Mouse (Mus musculus): ENCODE measurements at regions not wholly inside any gene's neighbourhood (a gene's known extent, or its start where the extent isn't known, plus 50 kb on each side); places are given as distances from the start of the nearest gene placed in this dataset.

DNA sequence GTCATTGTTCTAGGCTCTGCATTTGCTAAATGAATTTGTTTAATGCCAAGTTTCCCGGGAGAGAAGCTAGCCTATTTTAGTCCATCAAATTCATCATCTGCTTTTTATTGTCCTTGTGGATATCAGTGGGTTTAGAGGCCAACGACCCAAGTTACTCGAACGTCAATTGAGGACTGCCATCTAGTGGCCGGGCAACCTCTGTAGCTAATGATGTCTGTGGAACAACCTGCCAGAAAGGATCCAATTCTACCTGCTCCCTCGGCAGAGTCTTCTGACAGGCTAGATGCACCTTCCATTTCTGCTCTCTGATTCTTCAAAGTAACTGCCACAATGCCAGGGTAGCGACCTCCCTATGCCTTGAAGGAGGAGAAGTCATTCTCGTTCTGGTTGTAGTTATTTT is 232.1 kb upstream of the Cxcr4 start:
- DNase-seq = peak; percentile 39

DNA sequence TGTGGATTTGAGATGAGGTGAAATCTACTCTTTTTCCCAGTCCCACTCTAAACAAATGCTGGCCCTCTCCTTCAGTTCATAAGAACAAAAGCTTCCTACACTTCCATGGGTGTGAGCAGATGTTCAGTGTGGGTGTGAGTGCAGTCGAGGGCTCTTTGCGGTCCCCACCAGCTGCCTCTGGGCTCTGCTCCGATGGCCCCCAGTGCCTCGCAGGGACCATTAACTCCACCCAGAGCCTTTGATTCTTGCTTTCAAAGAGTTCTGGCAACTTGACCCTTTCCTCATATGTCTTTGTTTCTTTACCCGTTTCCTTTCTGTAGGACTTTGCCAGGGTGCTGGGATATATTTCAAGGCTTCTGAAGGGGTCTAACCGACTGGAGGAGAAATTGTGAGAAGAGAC is 229.9 kb upstream of the Cxcr4 start:
- no peak for DNase-seq

DNA sequence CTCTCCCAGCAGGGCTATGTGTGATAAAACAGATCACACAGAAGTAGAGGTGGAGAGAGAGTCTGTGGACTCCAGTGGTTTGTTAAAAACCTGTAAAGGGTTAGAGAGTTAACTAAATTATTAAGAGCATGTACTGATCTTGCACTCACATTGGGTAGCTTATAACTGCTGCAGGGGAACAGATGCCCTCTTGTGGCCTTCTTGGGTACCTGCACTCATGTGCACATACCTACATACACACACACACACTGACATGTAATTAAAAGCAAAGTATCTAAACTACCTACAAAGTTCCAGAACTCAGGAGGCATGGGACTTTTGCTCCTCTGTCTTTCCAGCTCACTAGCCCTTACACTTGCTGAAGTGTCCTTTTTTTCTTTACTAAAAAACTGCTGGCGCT is 228.4 kb upstream of the Cxcr4 start:
- no peak for DNase-seq

DNA sequence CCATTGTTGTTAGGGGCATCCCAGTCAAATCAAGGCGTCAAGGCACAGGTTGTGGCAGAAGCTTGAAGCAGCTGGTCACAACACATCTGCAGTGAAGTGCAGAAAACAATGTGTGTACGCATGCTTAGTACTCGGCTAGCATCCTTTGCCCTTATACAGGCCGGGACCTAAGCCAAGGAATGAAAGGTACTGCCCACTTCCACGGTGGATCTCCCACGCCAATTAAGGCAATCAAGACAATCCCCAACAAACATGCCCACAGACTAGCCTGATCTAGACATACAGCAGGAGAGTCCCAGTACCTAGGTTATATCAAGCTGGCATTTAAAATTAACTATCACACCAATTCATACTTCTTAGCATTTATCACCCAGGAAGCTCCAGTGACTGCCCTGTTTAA is 227.5 kb upstream of the Cxcr4 start:
- DNase-seq = no peak

DNA sequence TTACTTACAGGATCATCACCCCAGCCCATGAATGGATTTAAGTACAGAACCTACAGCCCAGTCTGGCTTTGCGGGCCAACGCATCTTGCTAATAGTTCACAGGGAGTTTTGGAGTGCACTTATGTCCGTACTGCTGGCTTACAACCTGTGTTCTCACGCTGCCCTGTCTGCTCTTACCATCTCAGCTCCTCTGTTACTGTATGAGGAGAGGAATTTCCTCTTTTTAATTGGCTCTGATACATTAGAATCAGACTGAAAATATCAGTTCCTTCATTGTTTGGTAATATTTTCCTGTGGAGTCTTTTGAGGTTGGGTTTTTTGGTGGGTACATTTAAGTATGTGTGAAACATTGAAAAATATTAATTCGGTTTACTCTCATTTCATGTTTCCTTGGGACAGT is 221.3 kb upstream of the Cxcr4 start:
- no peak for DNase-seq

DNA sequence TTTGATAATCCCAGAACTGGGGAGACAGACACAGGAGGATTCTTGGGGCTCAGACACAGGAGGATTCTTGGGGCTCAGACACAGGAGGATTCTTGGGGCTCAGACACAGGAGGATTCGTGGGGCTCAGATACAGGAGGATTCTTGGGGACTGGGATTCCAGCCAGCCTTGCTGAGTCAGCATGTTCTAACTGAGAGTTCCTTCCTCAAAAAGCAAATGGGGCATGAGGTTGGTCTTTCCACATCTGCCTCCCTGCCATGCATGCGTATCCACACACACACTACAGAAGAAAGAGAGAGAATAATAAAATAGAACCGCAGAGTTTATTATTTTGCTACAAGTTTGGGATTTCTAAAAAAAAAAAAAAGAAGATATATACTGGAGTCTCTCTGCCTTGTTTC is 218.8 kb upstream of the Cxcr4 start:
- DNase-seq = no peak

DNA sequence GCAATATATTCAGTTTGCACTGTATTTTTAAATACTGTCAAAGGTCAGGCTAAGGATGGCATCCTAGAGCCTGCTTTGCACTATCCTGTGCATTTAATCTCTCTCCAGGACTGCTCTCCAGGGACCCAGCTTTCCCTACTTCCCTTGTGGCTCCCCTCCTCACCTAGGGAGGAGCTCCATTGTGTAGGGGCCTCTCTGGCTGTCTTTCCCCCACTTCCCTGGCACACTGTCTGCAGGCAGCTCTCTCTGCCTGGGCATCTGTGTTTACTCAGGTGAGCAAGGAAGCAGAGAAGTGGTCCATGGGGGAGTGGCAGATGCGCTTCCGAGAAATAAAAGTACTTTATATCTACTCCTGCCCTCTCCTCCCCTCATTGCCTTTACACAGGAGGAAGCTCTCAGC is 218.0 kb upstream of the Cxcr4 start:
- DNase-seq = no peak

DNA sequence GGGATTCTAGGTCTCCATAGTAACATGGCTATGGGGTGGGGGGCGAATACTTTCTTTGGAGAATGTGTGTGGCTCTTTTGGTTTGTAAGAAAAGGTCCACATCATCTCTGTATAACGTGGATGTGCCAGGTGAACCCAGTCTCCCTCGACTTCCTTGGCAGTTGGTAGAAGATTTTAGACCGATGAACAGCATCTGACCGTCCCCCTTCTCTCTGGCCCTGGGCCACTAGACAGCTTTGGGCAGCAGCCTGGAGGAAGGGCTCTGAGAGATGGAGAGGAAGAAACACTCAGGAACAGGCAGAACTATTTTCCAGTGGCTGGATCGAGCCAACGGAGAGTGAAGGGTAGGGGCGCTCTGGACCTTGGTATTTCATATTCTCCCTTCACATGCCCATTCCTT is 217.5 kb upstream of the Cxcr4 start:
- DNase-seq = no peak

DNA sequence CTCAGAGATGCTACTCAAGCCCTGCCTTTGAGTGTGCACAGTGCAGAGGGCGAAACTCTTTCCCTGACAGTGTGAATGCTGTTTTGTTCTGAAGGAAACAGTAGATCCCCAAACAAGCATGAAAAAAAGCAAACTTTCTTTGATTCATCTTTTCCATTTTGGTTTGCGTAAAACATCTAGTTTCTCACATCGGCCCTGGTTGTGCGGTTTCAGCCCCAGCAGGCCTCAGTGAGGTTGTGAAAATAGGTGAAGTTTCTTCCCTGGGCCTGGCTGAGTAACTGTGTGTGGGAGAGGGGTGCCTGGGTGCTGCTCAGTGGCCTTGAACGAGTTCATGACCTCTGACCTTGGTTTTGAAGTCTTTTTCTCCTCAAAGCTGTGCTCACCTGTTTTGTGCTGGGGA is 216.5 kb upstream of the Cxcr4 start:
- DNase-seq = no peak

DNA sequence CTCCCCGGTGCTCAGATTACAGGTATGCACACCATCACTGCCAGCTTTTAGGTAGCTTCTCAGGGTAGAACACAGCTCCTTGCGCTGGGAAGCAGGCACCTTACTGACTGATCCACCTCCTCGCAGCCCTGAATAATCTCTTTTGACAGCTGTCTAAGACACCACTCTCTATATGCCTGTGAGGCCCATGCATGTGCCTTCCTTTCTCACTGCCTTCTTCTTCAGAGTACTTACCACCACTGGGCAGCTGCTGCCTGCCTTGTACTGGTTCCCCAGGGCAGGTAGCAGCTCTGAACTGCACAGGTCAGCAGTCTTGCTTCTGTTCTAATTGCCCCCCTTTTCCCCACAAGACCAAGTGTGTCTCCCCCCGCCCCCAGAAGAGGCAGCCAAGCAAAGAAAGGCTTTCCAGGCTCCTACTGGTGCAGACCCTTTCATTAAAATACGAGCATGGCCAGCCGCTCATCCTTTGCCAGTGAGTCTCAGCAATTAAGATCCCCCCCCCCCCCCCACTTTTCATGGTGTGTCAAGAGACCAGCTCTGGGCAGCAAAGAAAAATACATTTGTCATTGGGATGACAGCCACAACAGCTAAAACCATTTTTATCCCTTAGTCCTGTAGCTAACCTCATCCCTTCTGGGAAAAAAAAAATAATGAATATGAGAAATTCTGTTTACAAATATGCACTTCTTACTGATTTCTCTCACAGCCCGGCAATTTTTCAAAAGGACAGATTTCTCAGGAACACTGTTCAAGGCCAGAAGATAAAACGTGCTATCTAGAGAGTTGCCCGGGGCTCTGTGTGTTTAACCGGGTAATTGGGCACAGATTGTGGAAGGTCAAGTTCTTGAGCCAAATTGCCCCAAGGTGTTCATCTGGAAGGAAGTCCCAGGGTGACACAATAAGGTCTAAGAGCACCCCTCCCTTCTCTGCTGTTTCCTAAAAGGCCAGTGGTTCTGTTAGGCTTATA is 213.9 kb upstream of the Cxcr4 start:
- DNase-seq = no peak

DNA sequence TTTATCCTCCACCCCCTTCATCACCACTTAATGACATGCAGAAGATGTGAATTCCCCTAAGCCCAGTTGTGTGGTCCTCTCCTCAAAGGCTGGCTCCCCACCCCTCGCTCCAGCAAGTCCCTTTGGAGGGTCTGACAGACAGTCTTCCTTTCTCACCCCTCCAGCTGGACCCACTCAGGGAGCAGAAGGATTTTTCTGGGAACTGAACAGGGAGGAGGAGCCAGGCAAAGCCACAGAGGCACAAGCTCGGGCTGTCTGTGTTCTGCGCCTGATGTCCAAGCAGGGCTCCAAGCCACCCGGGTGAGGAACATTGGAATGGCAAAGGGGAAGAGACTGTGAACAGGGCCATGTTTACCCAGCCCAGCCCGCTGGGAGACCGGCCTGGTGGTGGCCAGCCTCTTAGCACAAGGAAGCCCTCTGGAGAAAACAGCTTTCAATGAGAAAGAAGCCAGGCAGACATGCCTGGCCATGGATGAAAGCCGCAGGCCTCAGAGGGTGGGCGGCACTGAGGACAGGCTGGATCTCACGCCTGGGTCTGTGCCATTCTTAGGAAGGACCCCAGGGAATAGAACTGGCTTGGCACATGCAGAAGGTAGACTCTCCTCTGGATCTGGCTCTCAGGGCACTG is 211.5 kb upstream of the Cxcr4 start:
- no peak for DNase-seq

DNA sequence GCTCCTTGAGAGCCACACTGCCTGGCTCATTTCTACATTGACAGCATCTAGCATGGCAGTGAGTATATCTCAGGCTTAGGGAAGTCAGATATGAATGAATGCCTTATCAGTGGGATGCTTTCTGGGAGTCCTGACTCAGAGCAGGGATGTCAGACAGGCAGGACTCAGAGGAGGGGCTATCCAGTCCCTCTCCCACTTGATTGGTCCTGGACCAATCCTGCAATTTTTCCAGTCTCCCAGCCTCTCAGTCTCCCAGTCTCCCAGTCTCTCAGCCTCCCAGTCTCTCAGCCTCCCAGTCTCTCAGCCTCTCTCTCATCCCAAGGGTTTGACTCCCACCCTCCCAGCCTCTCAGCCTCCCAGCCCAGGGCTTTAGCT is 211.0 kb upstream of the Cxcr4 start:
- DNase-seq = no peak

DNA sequence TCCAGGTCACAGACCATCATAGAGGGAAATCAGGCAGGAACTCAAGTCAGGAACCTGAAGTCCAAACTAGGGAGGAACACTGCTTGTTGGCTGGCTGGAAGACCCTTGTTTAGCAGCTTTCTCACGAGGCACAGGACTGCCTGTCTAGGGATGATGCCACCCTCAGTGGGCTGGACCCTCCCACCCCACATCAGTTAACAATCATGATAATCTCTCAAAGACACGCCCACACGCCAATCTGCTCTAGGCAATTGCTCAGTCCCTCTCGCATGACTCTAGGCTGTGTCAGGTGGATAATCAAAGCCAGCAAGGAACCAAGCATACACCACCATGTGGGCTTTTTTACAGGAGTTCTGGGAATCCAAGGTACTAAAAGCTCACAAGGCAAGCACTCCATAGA is 206.6 kb upstream of the Cxcr4 start:
- DNase-seq = no peak

DNA sequence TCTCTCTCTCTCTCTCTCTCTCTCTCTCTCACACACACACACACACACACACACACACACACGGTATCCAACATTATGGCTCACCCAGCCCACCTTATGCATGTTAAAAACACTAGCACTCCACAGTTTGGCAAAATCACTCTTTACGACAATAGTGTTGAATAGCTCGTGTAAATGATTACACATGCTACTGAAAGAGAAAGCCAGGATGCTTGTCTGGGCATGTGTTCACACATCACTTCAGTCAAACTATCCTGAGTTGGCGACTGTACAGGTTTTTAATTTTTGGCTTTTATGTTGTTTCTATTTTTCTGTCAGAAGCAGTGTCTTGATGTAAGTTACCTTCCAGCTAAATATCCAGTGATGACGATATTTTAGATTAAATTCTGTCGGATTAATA is 203.6 kb upstream of the Cxcr4 start:
- no peak for DNase-seq

DNA sequence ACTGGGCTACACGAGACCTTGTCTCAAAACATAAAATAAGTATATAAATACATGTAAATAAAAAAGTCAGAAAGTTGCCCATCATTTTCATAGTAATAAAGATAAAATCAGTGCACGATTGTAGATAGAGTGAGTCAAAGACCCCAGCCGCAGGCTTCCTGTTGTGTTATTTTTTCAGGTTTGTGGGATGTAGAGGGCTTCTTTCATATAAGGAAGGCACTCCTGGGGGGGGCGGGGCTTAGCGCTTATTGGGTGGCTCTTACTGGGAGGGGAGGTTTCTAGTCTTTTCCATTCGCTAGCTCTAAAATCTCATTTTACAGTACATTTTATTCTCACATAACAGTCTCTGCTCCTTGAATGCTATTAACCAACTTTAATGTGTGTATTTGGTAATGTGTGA is 198.8 kb upstream of the Cxcr4 start:
- no peak for DNase-seq

DNA sequence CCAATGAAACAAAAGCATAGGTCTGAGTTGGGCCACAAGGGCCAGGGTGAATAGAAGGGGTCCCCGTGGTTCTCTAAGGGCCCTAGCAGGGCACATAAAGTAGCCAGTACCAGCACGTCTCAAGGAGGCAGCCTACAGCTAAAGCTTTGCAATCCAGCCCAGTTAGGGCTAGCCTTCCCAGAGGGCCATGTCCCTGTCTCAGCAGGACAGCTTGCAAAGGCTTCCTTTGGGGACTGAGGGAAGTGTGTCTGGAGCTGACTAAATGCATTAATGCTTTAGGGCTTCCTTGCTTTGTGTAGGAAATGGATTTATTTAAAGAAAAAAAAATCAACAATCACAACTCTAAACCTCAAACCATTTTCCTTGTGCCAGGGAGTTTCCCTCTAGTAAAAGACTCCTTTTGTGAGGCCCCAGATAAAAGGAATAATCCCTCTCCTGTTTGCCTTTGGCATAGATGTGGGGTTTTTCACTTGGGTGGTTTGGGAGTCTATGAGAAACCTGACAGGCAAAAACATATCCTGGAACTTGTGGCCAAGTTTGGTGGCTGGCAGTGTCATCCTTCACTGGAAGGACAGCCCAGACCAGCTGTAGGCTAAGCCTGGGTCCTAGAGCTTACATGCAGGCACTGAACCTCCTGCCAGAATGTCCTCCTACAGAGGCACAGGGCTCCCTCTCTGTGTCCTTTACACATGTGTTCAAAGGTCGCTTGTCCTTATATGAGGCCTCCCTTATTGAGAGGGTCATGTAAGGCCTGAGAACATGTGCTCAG is 197.7 kb upstream of the Cxcr4 start:
- DNase-seq = no peak

DNA sequence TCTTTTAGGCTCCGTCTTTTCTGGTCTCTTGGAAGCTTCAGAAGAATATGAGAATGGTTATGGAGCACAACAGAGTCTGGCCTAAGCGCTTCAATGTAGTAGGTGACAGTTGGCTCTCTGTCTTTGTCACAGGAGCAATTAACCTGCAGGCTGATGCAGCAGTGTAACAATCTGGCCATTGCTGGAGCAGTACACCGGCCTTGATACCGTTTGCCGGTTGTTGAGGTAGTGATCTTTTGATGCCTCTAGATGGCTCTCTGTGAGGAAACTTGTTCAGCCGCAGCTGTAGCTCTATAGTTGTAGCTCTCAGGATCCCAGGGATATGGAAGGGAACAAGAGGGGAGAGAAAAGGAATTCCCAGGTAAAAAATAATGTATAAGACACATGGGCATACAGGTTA is 196.1 kb upstream of the Cxcr4 start:
- DNase-seq = no peak

DNA sequence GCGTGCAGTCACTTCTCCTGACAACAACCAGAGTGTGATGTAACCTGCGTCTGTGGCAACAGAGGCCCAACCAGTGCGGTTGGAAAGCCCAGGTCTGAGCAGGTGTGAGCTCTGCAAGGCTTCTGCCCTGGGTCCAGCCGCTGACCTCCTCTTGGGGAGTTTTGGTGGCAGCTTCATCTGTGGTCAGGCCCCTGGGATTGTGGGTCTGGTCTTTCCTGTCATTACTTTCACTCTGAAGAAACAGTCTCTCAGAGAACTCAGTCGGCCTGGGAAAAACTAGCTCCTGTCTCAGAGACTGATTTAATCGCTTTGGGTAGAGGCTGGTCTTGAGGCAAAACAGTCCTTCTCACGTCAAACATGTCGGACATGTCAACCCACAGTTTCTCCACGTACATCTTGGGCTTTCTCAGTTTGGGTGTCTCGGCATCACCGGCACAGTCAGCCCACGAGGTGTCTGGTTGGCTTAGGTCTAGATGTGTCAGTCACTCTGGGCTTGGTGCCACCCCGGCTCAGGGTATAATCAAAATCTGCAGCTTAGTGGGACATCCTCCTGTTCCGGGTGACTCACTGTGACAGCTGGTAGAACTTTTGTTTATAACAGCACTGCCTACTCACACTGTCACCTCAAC is 195.0 kb upstream of the Cxcr4 start:
- peak; percentile 91 for DNase-seq

DNA sequence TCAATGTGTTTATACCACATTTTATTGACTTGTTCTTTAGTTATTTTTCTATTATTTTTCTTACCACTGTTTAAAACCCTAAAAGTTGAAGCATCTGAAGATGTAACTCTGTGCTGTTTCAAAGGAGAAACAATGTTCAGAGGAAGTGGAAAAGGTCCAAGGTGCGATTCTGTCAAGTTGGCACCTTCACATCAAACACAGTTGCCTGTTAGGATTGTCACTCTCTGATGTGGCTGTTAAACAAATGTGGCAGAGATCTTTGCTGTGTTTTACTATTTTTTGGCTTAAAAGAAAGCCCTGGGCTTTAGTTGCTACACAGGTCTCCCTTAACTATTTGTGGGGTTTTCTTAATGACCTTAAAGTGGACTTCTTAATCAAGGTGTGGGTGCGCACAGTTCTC is 190.2 kb upstream of the Cxcr4 start:
- no peak for DNase-seq

DNA sequence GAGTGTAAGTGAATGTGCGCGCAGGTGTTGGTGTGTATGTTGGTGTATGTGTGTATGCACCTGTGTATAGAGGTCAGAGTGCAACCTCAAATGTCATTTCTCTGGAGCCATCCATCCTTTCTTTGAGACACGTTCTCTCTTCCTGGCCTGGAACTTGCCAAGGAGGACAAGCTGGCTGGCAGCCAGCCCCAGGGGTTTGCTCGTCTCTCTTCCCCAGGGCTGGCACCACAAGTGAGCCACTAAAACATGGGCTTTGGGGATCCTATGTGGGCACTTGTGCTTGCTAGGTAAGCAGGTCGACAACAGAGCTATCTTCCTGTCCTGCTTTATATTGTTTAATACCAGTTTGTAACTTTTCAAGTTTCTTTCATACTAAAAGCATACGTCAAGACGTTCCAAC is 189.8 kb upstream of the Cxcr4 start:
- no peak for DNase-seq

DNA sequence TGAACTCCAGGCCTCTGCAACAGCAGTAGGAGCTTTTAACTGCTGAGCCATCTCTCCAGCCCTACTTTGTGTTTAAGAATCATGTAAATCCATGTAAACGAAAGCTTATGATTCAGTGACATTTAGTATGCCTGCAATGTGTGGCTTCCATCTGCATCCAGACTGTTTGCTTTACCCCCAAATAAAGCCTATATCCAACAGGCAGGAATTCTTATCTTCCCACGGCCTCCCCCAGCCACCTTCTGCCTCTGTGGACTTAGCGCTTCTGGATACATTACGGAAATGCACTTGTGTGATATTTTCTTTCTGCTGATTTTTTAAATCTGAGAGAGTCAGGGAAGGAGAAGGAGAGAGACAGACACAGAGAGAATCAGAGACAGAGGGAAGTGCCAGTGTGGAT is 189.2 kb upstream of the Cxcr4 start:
- DNase-seq = no peak

DNA sequence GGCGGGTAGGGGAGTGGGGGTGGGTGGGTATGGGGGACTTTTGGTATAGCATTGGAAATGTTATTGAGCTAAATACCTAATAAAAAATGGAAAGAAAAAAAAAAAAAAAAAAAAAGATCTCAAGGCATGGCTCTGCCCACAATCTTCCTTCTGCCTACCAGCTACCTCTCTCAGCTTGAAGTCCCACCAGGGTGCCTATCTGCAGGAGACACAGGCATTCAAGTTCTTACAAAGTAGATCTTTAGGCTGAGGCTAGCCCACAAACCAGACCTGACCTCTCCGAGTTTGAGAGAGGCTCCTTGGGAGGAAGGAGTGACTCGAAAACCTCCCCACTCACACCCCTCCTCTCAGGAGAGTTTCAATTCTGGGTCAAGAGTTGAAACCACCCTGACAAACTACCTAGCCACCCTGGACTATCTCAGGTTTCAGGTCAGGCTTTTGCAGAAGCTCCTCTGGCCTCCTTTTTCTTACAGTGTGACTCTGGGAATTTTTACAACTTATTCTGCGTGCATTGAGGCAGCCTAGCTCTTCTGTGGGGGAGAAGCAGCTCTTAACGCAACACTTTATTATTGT is 187.6 kb upstream of the Cxcr4 start:
- DNase-seq = no peak

DNA sequence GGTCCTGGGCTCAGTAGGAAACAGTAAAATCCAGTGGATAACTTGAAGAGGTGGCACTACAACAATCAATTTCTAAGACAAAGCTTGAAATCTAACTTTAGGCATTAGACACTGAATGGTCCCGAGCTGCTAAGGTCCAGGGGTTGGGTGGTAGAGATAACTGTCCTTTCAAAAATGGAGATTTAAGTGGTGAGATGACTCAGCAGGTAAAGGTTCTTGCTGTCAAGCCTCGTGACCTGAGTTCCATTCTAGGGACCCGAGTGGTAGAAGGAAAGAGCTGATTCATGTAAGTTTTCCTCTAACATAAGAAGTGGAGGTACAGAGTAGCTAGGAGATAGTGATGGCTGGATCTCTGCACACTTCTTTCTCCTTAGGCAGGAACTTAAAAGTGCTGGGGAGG is 180.3 kb upstream of the Cxcr4 start:
- no peak for DNase-seq
